Mouse (Mus musculus) cerebellum, adult 18-20 months (tissue): ENCODE measurements at regions not wholly inside any gene's neighbourhood (a gene's known extent, or its start where the extent isn't known, plus 50 kb on each side); places are given as distances from the start of the nearest gene placed in this dataset.
"Not testable (repeated sequence)": the region's sequence is repeated elsewhere in the genome, so short reads cannot be mapped to it uniquely, and the experiment has no call there.

Source experiments
- DNase-seq, 2 experiments: peaks; one replicate each; pipeline ENCODE4 v3.0.0; 2021

DNA sequence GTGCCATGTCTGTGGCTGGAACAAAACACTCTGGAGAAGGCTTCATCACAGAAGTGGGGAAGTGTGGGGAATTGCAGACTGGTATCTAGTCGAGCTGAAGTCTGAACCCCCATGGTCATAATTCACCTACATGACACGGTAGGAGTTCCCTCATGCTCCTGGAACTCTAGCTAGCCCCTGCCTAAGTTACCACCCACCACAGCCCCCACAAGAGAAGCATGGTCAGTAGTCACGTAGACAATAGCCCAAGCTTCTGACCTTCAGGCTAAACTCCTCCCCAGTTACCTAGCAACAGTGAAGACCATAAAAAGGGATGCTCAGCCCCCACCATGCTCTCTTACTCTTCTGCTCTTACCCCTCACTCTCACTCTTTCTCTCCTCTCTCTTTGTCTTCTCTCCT, 143.8 kb upstream of the Gm17728 start:
- DNase-seq, result not testable (repeated sequence)

DNA sequence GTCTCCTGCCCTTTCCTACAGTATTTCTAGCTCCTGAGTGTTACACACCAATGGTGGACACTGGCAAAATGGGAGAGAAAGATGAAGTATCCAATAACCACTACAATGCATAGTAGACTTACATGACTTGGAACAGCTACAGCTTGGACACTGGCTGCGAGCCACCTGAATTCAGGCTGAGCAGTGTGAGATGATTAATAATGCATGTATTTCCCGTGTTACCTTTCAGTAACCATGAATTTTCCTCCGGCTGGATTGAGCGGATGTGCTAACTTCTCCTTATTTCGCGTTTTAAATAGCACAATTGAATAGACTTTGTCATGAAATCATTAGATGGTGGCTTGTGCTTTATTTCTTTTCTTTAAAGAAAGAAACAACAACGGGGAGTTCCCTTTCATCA, 142.4 kb upstream of the Gm17728 start:
- no peak for DNase-seq

DNA sequence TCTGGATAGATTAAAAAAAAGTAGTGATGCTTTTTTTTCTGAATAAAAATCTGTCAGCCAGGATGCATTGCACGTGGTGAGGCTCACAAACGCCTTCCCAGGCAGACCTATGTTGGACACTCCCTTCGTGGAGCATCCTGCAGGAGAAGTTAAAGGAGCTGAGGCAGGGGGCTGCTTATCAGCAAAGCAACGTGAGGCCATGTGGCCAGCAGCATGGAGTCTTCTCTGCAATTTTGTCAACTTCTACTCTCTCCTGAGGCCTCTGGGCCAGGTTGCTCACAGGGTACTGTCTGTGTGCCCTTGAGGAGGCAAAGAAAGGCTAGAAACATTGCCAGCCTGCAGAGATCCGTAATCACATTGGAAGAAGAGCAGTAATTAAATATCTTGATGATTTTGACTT, 140.0 kb upstream of the Gm17728 start:
- DNase-seq, result no peak

DNA sequence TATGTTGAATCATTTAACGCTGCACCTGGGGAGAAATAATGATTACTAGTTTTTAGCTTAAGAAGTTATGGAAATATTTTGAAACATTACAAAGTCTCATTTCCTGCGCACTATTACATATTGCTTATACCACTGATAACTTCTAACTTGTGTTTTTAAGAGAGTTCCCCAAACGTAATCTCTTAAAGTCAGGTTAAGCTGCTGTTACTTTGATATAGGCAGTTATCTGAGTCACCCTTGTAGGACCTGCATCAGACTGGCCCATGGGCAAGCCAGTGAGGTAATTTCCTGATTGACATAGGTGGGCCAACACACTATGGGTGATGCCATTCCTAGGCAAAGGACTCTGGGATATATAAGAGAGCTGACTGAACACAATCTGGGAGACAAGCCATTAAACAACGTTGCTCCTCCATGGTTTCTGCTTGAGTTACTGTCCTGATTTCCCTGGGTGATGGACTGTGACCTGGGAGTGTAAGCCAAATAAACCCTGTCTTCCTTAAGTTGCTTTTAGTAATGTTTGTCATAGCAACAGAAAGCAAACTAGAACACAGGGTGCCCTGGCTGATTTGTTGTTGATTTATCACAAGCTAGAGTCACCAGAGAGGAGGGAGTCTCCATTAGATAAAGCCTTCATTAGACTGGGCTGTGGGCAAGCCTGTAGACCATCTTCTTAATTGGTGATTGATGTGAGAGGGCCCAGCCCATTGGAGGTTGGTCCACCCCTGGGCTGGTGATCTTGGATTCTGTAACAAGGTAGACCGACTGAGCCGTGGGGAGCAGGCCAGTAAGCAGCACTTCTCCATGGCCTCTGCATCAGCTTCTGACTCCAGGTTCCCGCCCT, 139.3 kb upstream of the Gm17728 start:
- DNase-seq, result no peak

DNA sequence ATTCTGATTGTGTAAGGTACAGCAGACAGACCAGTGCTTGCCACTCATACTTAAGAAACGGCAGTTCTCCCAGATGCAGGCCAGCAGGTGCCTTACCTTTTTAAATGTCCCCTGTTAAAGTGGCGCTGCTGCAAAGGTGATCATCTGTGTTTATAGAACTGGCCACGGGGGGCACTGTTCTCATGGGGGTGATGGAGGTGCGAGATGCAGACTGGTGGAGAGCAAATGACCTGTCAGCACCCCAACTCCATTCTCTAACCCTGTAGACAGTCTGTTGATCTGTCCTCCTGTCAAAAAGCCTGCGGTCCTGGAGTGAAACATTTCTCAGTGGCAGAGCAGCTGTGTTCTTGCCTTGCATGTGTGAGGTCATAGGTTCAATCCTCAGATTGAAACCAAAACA, 135.4 kb upstream of the Gm17728 start:
- DNase-seq, result no peak

DNA sequence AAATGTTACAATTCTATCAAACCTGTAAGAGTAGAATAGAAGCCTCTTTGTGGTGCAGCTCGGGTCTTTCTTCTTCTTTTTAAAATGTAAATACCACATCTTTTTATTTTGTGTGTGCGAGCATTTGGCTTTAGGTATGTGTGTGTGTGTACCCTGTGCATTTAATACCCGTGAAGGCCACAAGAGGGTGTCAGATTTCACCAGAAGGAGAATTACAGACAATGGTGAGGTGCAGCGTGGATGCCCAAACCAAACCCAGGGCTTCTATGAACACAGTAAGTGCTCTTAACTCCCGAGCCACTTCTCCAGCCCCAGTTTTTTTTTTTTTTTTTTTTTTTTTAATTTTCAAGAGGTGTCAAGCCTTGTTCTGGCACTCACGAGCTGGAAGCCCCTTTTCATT, 135.0 kb upstream of the Gm17728 start:
- no peak for DNase-seq

DNA sequence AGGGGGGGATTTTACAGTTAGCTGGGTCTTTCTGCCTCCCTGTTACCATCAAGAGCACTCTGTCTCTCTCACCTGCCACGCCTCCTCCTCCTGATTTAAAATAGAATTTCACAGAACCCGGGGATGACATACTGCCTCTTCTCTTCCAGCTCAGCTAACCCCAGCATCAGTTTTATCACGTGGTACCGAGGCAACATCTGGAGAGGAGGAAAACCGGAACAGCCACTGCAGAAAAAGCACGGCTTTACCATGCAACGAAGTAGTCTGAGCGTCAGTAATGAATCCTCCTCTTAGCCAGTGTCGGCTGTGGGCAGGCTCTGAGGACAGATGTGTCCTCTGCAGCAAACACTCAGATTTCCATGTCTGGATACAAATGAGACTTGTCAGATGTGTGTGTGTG, 134.2 kb upstream of the Gm17728 start:
- DNase-seq, result no peak

DNA sequence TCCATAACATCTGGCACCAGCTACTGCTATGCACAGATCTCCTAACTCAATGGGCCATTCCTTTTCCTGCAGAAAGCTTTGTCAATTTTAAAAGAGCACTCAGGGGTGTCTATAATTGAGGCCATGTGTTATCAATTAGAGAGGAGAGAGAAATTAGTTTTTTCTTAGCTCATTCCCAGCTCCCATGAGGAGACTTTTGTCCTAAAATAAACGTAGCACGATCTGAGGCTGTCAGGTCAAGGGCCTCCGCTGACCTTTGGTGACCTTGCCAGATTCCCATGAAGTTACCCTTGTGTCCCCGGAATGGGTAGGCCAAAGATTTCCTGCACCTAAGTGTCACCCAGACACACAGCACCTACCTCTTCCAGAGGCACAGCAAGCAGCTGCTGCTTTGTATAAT, 130.3 kb upstream of the Gm17728 start:
- no peak for DNase-seq

DNA sequence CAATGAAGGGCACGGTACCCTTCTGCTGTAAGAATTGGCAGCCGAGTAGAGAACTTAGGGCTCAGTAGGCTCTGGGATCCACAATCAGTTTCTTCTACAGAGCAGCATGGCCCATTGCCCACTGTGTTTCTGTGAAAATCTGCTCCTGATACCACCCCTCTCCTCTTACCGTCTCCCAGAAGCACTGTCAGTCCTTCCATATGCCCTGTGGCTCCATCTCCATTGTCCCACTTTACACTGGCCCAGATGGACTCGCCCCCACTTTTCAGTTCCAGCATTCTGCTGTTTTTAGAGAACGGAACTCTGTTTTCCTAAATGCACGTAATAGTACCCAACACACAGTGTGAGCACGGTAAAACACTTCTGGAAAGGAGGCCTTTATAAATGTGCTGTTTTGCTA, 129.6 kb upstream of the Gm17728 start:
- no peak for DNase-seq

DNA sequence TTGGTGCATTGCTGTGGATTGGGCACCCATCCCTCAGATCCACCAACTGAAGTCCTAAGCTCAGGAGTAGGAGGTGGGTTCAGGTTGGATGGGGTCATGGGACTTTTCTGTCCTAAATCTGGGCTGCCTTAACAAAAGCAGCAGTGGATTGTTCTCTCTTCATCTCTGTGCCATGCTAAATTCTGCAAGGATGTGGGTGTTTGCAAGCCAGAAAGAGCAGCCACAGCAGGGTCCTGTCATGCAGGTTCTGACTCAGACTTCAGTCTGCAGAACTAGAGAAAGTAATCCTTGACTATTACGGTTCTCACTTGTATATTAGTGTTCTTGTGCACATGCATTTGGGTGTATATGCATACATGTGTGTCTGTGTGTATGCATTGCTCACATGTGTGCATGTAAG, 125.5 kb upstream of the Gm17728 start:
- DNase-seq, result no peak

DNA sequence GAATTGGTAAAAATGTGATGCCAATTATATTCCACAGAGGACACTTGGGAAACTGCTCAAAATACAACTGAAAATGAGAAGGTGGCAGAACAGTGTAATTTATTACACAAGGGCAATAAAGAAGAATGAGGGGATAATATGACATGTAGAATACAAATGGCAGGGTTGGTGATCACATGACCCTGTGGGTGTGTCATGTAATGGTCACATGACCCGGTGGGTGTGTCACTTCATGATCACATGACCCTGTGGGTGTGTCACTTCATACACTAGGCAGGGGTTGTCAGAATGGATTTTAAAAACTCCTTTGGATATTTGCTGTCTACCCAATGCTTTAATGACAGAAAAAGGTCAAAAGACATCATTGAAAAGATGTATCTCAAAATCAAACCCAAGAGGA, 123.6 kb upstream of the Gm17728 start:
- DNase-seq, result no peak

DNA sequence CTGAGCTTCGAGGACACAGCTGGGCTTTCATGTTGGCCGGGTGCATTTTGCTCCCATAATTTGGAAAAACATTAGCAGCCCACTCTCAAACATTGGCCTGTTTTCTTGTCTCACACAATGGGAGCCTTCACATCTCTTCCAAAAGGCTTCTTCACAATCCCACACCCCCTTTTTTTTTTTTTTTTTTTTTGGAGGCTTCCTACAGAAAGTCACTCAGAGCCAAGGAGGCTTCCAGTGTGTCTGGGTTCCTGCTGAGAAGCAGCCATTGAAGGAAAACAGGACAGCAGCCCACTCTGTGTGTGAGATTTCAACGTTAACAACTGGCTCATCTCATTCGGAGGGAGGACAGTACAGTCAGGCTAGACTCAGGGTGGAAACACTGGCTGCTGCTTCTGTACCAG, 120.8 kb upstream of the Gm17728 start:
- no peak for DNase-seq

DNA sequence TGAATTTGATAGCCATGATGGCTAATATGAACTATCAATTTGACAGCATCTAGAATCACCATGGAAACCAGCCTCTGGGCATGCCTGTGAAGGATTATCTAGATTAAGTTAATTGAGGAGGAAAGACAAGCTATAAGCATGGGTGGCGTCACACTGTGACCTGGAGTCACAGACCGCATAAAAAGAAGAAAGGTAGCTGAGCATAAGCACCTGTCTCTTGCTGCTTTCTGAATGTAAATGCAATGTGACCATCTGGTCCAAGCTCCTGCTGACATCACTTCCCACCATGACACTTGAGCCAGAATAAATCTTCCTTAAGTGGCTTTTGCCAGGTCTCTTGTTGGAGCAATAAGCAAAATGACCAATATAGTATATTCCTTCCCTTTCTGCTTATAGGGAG, 113.4 kb upstream of the Gm17728 start:
- DNase-seq, result no peak

DNA sequence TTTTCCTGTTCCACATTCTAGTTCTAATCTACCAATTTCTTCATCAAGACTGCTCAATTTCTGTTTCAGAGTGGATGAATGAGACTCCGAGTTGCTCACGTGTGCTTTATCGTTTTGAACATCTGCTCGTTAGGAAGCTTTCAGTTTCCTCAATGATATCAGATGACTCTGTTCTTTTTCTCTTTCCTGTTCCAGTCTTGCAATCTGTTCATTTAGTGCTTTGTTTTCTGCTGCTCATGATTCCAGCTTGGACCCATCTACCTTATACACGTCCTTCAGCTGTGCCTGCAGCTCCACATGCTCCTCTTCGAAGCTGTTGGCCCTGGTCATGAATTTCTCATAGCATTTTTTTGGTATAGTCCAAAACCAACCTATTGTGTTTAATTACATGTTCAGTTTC, 99.1 kb upstream of the Gm17728 start:
- DNase-seq, result no peak

DNA sequence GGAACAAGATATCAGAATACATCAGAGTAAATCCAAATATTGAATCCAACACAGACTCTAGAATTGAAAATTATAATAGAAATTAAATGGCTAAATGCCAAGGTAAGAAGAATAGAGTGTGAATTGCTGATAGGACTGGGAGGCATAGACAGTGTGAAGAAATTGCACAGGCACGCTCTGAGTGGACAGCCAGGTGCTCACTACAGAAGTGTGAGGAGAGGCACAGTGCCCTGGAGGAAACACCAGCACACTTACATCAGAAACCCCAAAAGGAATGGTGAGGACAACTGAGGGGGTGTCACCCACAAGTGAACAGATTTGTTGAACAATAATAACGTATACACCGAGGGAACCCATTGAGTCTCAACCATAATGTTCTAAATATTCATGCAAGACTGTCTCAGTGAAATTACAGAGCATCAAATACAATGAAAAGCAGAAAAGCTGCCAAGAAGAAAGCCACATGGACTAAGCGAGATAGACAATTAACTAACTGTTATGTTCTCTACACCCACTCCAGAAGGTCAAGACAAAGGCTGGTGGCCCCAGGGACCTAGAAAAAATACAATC, 92.9 kb upstream of the Gm17728 start:
- no peak for DNase-seq

DNA sequence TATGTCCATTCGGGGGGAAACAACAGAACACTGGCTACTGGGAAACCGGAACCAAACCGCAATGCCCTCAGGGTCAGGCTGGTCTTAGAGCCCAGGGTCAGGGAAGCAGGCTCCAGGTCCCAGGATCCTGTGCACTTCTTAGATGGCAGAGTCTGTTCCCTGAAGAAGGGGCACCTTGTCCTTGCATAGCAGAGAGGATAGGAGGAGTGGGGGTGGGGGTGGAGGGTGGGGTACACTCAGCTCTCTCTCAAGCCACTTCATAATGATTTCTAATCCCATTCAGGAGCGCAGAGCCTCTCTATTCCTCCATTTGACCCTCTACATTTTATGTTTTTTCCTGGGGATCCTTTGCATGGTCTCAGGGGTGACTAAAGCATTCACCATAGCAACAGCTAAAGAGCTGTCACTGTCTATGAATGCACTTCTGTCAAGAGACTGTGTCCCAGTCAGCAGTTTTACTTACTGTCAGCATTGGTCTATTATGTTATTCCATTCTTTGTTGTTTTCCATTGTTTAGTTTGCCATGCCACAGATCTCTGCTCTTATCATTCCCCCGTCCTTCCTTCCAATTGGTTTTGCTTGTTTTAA, 64.2 kb upstream of the Gm17728 start:
- no peak for DNase-seq
